Mouse (Mus musculus) bone marrow, adult 2 months (tissue): Measurements from ENCODE around the gene Gm128.

Source experiments
- CTCF ChIP-seq: fragments of 200-500 bp; IDR thresholded peaks from 2 replicates; pipeline ENCODE4 v1.5.1; 2011; ENCODE audit warnings: low read length, control low read depth; ENCODE audit not compliant: control insufficient read depth, insufficient read depth
- POLR2A ChIP-seq: fragments of 200-500 bp; IDR thresholded peaks from 2 replicates; pipeline ENCODE4 v1.6.1; 2011; ENCODE audit warnings: low read depth, mild to moderate bottlenecking, control low read depth, low read length, borderline replicate concordance; ENCODE audit not compliant: control insufficient read depth

DNA sequence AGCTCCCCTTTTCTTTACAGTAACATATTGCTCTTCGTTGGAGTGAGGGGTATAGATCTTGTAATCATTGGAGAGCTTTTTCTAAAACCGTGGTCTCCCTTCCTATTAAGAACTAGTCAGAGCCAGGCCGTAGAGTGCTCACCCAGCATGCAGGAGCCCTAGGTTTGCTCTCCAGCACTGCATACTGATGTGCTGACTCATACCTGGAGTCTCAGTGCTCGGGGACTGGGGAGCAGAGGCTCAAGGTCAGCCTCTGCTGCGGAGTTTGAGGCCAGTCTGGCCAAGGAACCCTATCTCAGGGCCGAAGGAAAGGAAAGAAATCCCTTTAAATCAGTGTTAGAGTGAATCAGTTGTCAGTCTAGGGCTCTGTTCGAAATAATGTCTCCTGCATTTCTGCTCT lies 8.6 kb downstream of the Gm128 start:
- TF ChIP-seq CTCF = no peak
- no peak for TF ChIP-seq POLR2A
